In genomic region chr4:129003720-129004119, GRCm38 (mm10) we compare ENCODE assay signal across 14 mouse cellular contexts. TPM values are rescaled to one million over a fixed set of nuclear protein-coding genes. Genes with fewer than 3 reads are reported as not detected.
"Had no signal": no experiment of that assay in that cellular context is flagged by ENCODE, and none has a peak within 500 bp of the region (broad histone marks: within the 10 kb centered on the region; RNA-seq: fewer than 3 reads in every experiment).

No protein-coding gene starts in this region.

- ATAC-seq: inflammation-experienced regulatory T-cells, adult 6 months; intestine, embryonic 16.5 days; liver, embryonic 12.5 days had no signal

- DNase-seq: kidney, adult 2 months; kidney, postnatal 10 days; kidney, postnatal 36 days; layer of hippocampus, postnatal 36 days; lung, adult 18-20 months; lung, postnatal 14 days; lung, postnatal 4 days; midbrain, embryonic 14.5 days; thymus, adult 18-20 months; thymus, postnatal 14 days had no signal

RNA-seq across cellular contexts. Expression of gene Azin2, which starts 41.5 kb away (rescaled TPM):
- total RNA-seq: megakaryocyte-erythroid progenitor cell, adult 5-6 weeks had no signal
